Mouse (Mus musculus) thymus, adult 2 months (tissue): ENCODE data around the gene Adh1.

Experiments used
- CTCF ChIP-seq: fragments of 200-500 bp; IDR thresholded peaks from 2 replicates; pipeline ENCODE4 v1.5.1; 2012; ENCODE audit warnings: mild to moderate bottlenecking, control low read depth, low read length, moderate library complexity, borderline replicate concordance; ENCODE audit not compliant: control insufficient read depth, poor library complexity, insufficient read depth; ENCODE audit errors: extremely low read depth
- POLR2A ChIP-seq: fragments of 200-500 bp; IDR thresholded peaks from 2 replicates; pipeline ENCODE4 v1.6.1; 2012; ENCODE audit warnings: mild to moderate bottlenecking, low read length, control low read depth, moderate library complexity; ENCODE audit not compliant: control insufficient read depth, poor library complexity, insufficient read depth; ENCODE audit errors: extremely low read depth

DNA sequence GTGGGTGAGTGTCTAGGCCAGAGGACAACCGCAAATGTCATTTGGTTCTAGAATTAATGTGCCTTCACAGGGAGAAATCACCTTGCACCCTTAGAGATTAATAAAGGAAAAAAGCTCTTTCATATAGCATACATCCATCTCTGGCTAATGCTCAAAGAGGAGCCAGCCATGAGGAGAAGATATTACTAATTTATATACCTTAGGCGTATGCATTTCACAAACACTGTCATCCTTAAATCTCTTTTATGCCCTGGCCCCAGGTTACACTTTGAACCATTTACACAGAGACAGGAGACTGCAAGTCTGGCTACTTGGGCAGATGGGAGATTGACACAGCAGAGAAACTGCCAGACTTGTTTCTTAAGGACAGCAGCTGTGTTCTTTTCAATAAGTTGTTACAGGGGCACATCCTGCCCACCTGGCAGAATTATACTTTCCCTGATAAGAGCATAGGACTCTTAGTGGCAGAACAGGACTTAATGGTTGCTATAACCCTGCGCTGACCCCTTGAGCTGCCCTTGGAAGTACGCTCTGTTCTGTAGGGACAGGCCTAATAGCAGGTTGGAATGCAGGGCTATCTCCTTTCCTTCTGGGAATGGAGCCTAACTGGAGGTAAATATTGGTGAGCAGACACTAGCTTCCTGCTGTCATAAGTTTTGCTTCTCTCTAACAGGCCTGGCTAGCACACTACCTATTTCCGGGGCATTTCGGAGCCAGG lies 43.1 kb downstream of the Adh1 start:
- no peak for TF ChIP-seq CTCF
- TF ChIP-seq POLR2A: no peak
